Mouse (Mus musculus) midbrain, embryonic 13.5 days (tissue): ENCODE measurements around the gene Kctd14. TPM values are rescaled to one million over a fixed set of nuclear protein-coding genes. Genes with fewer than 3 reads are reported as not detected.

Experiments used
- ATAC-seq: fragments of 200-750 bp; cut with Nextera tagmentation; 2 replicates; pipeline ENCODE4 v1.8.0; 2017; ENCODE audit warnings: mild to moderate bottlenecking, moderate TSS enrichment, moderate library complexity
- H3K27ac ChIP-seq: fragments of 300-500 bp; sonication (generic); 2 replicates; pipeline ENCODE4 v1.5.1; 2015; ENCODE audit warnings: inconsistent platforms, mild to moderate bottlenecking, moderate library complexity
- H3K27me3 ChIP-seq: fragments of 300-500 bp; sonication (generic); 2 replicates; pipeline ENCODE4 v1.6.1; 2015; ENCODE audit warnings: mild to moderate bottlenecking, inconsistent platforms
- H3K36me3 ChIP-seq: fragments of 300-500 bp; sonication (generic); 2 replicates; pipeline ENCODE4 v1.6.1; 2015; ENCODE audit warnings: mild to moderate bottlenecking, inconsistent platforms
- H3K4me1 ChIP-seq: fragments of 300-500 bp; sonication (generic); replicated peaks from 2 replicates; pipeline ENCODE4 v1.6.1; 2015; ENCODE audit warnings: inconsistent platforms
- H3K4me2 ChIP-seq: fragments of 300-500 bp; sonication (generic); replicated peaks from 2 replicates; pipeline ENCODE4 v1.6.1; 2015; ENCODE audit warnings: moderate library complexity, mild to moderate bottlenecking, inconsistent platforms
- H3K4me3 ChIP-seq: fragments of 300-500 bp; sonication (generic); replicated peaks from 2 replicates; pipeline ENCODE4 v1.5.1; 2015; ENCODE audit warnings: mild to moderate bottlenecking, inconsistent platforms
- H3K9ac ChIP-seq: fragments of 300-500 bp; sonication (generic); replicated peaks from 2 replicates; pipeline ENCODE4 v1.6.1; 2015; ENCODE audit warnings: mild to moderate bottlenecking, inconsistent platforms
- H3K9me3 ChIP-seq: fragments of 300-500 bp; sonication (generic); 2 replicates; pipeline ENCODE4 v1.6.1; 2016; ENCODE audit warnings: mild to moderate bottlenecking, inconsistent platforms
- WGBS: fragments of 180-500 bp; shearing (Covaris S2); methylation state at CpG from one replicate; pipeline ENCODE4 v1.1.7; 2015; 5-methylcytosine and 5-hydroxymethylcytosine counted together
- polyA plus RNA-seq: library from polyadenylated mRNA; unstranded; fragments of >200 nt; fragmentation: Nextera tagmentation; extraction: Ambion mirVana; gene quantifications from 2 replicates; pipeline ENCODE4 v1.2.1, GENCODE M21; 2015

Kctd14 gene
- polyA plus RNA-seq, 1 experiment from 2014 or later: 1.6 TPM

GRCm38 (mm10) chr7:97447050-97447531 is 4.0 kb upstream of the Kctd14 start:
- 59% methylated on average over 6 of the region's 6 CpGs for WGBS

GRCm38 (mm10) chr7:97452196-97452595 is 1.1 kb downstream of the Kctd14 start:
- Histone ChIP-seq H3K27ac (no peak overlapping the region), H3K36me3 (no peaks in the 10 kb centered on the region), H3K9me3 (peaks cover 5% of the 10 kb centered on the region; the same call in 1 of the 2 replicates), H3K4me2 (no peak overlapping the region), H3K4me3 (no peak overlapping the region), H3K9ac (no peak overlapping the region), H3K27me3 (0 out of 2 replicates have a peak, but pooled peaks cover 8% of the 10 kb centered on the region), H3K4me1 (peaks cover 10% of the 10 kb centered on the region)
- ATAC-seq: no peak
- 81% methylated on average over 6 of the region's 6 CpGs for WGBS

More at GRCm38 (mm10) chr7:97447050-97447531, 4.0 kb upstream of the Kctd14 start:
- Histone ChIP-seq H3K9me3 (peaks cover 5% of the 10 kb centered on the region; the same call in 1 of the 2 replicates), H3K27me3 (no peaks in the 10 kb centered on the region), H3K27ac (peak overlapping the region; percentile 86), H3K4me2 (no peak overlapping the region), H3K4me3 (no peak overlapping the region), H3K36me3 (no peaks in the 10 kb centered on the region), H3K9ac (no peak overlapping the region), H3K4me1 (no peaks in the 10 kb centered on the region; the same call in 1 of the 2 replicates)
- peak; percentile 82 for ATAC-seq

- ATAC-seq: peak; percentile 40; the same call in 1 of the 2 replicates
- Histone ChIP-seq H3K9me3 (peaks cover 5% of the 10 kb centered on the region; the same call in 1 of the 2 replicates), H3K36me3 (no peaks in the 10 kb centered on the region; the same call in 1 of the 2 replicates), H3K4me2 (peak overlapping the region; percentile 57), H3K27me3 (0 out of 2 replicates have a peak, but pooled peaks cover 8% of the 10 kb centered on the region), H3K4me3 (peak overlapping the region; percentile 27), H3K9ac (peak overlapping the region; percentile 52), H3K27ac (no peak overlapping the region), H3K4me1 (peaks cover 10% of the 10 kb centered on the region)
- WGBS: 8% methylated on average over 27 of the region's 27 CpGs
These were observed 2.2 kb downstream of the Kctd14 start for GRCm38 (mm10) chr7:97453141-97453921.

GRCm38 (mm10) chr7:97454795-97455194 is 3.7 kb downstream of the Kctd14 start:
- 92% methylated on average over 10 of the region's 10 CpGs for WGBS
- 0 out of 2 replicates have a peak, but pooled peaks cover 8% of the 10 kb centered on the region for H3K27me3 ChIP-seq
- peaks cover 10% of the 10 kb centered on the region for H3K4me1 ChIP-seq
- no peaks in the 10 kb centered on the region for H3K9me3 ChIP-seq
- H3K9ac ChIP-seq: no peak overlapping the region
- no peak overlapping the region for H3K4me3 ChIP-seq
- H3K36me3 ChIP-seq: no peaks in the 10 kb centered on the region; the same call in 1 of the 2 replicates
- ATAC-seq: no peak
- H3K27ac ChIP-seq: no peak overlapping the region
- H3K4me2 ChIP-seq: no peak overlapping the region

- H3K27ac ChIP-seq: no peak overlapping the region
- H3K9ac ChIP-seq: no peak overlapping the region
- no peaks in the 10 kb centered on the region; the same call in 1 of the 2 replicates for H3K36me3 ChIP-seq
- WGBS: 89% methylated on average over 3 of the region's 3 CpGs
- H3K4me3 ChIP-seq: no peak overlapping the region
- peaks cover 10% of the 10 kb centered on the region for H3K4me1 ChIP-seq
- no peak overlapping the region for H3K4me2 ChIP-seq
- 0 out of 2 replicates have a peak, but pooled peaks cover 8% of the 10 kb centered on the region for H3K27me3 ChIP-seq
- ATAC-seq: no peak
- no peaks in the 10 kb centered on the region for H3K9me3 ChIP-seq
These were observed 4.5 kb downstream of the Kctd14 start for GRCm38 (mm10) chr7:97455577-97455976.

GRCm38 (mm10) chr7:97473001-97473400 is 21.9 kb downstream of the Kctd14 start:
- Histone ChIP-seq H3K4me3 (no peak overlapping the region), H3K9ac (no peak overlapping the region), H3K36me3 (no peaks in the 10 kb centered on the region), H3K9me3 (no peaks in the 10 kb centered on the region), H3K27me3 (no peaks in the 10 kb centered on the region), H3K4me2 (no peak overlapping the region), H3K4me1 (no peaks in the 10 kb centered on the region), H3K27ac (no peak overlapping the region)
- WGBS: 84% methylated on average over 5 of the region's 5 CpGs
- no peak for ATAC-seq

GRCm38 (mm10) chr7:97479349-97479748 is 28.2 kb downstream of the Kctd14 start:
- Histone ChIP-seq H3K27ac (no peak overlapping the region), H3K27me3 (no peaks in the 10 kb centered on the region)
- 71% methylated on average over 3 of the region's 3 CpGs for WGBS

GRCm38 (mm10) chr7:97480290-97480689 is 29.2 kb downstream of the Kctd14 start:
- Histone ChIP-seq H3K4me3 (peak overlapping the region; percentile 82), H3K4me1 (peaks cover 26% of the 10 kb centered on the region), H3K9me3 (no peaks in the 10 kb centered on the region), H3K9ac (no peak overlapping the region), H3K27ac (no peak overlapping the region), H3K36me3 (peaks cover 7% of the 10 kb centered on the region), H3K27me3 (no peaks in the 10 kb centered on the region), H3K4me2 (peak overlapping the region; percentile 87)
- ATAC-seq: peak; percentile 31
- WGBS: 28% methylated on average over 3 of the region's 3 CpGs

More at GRCm38 (mm10) chr7:97479349-97479748, 28.2 kb downstream of the Kctd14 start:
- H3K9me3 ChIP-seq: no peaks in the 10 kb centered on the region
- peaks cover 26% of the 10 kb centered on the region for H3K4me1 ChIP-seq
- no peaks in the 10 kb centered on the region for H3K36me3 ChIP-seq
- H3K9ac ChIP-seq: no peak overlapping the region
- no peak overlapping the region for H3K4me2 ChIP-seq
- no peak overlapping the region for H3K4me3 ChIP-seq
- ATAC-seq: no peak

- H3K4me3 ChIP-seq: peak within 1 kb of the TSS; percentile 82
- H3K4me2 ChIP-seq: peak within 1 kb of the TSS; percentile 87
- H3K36me3 ChIP-seq: peaks cover 12% of the 10 kb centered on the region
- H3K27ac ChIP-seq: peak within 1 kb of the TSS; percentile 72
- ATAC-seq: peak; percentile 99
- WGBS: under 1% methylated on average over 24 of the region's 24 CpGs
- H3K27me3 ChIP-seq: no peaks in the 10 kb centered on the region
- peak within 1 kb of the TSS; percentile 79 for H3K9ac ChIP-seq
- H3K4me1 ChIP-seq: peaks cover 26% of the 10 kb centered on the region
- no peaks in the 10 kb centered on the region for H3K9me3 ChIP-seq
These were observed 29.8 kb downstream of the Kctd14 start, which contains the start of gene Ints4 for GRCm38 (mm10) chr7:97480821-97481339. Gene Ints4, plus strand, starts transcription at chr7:97480956.

GRCm38 (mm10) chr7:97483378-97483777 is 32.3 kb downstream of the Kctd14 start:
- Histone ChIP-seq H3K27ac (no peak overlapping the region), H3K4me2 (no peak overlapping the region), H3K4me1 (peaks cover 26% of the 10 kb centered on the region), H3K27me3 (no peaks in the 10 kb centered on the region), H3K4me3 (no peak overlapping the region), H3K9me3 (no peaks in the 10 kb centered on the region), H3K9ac (0 out of 2 replicates have a peak overlapping the region, but pooled peaks have one; percentile 36), H3K36me3 (peaks cover 34% of the 10 kb centered on the region)
- 83% methylated on average over 2 of the region's 2 CpGs for WGBS
- no peak for ATAC-seq

- Histone ChIP-seq H3K27ac (no peak overlapping the region), H3K27me3 (no peaks in the 10 kb centered on the region), H3K9me3 (no peaks in the 10 kb centered on the region), H3K4me1 (no peaks in the 10 kb centered on the region), H3K4me3 (no peak overlapping the region), H3K36me3 (peaks cover 64% of the 10 kb centered on the region), H3K4me2 (no peak overlapping the region), H3K9ac (no peak overlapping the region)
- WGBS: 80% methylated on average over 3 of the region's 3 CpGs
- no peak for ATAC-seq
These were observed 40.0 kb downstream of the Kctd14 start for GRCm38 (mm10) chr7:97491157-97491556.

GRCm38 (mm10) chr7:97492420-97492819 is 41.3 kb downstream of the Kctd14 start:
- H3K4me1 ChIP-seq: no peaks in the 10 kb centered on the region
- peaks cover 53% of the 10 kb centered on the region for H3K36me3 ChIP-seq
- no peak overlapping the region for H3K4me2 ChIP-seq
- H3K4me3 ChIP-seq: no peak overlapping the region
- ATAC-seq: no peak
- H3K27me3 ChIP-seq: no peaks in the 10 kb centered on the region
- no peak overlapping the region for H3K9ac ChIP-seq
- no peaks in the 10 kb centered on the region for H3K9me3 ChIP-seq
- 94% methylated on average over 4 of the region's 4 CpGs for WGBS
- no peak overlapping the region for H3K27ac ChIP-seq
